Mouse (Mus musculus): ENCODE results near the gene Chd6.
"Not testable (repeated sequence)": the region's sequence is repeated elsewhere in the genome, so short reads cannot be mapped to it uniquely, and the experiment has no call there.

The Chd6 gene

DNA sequence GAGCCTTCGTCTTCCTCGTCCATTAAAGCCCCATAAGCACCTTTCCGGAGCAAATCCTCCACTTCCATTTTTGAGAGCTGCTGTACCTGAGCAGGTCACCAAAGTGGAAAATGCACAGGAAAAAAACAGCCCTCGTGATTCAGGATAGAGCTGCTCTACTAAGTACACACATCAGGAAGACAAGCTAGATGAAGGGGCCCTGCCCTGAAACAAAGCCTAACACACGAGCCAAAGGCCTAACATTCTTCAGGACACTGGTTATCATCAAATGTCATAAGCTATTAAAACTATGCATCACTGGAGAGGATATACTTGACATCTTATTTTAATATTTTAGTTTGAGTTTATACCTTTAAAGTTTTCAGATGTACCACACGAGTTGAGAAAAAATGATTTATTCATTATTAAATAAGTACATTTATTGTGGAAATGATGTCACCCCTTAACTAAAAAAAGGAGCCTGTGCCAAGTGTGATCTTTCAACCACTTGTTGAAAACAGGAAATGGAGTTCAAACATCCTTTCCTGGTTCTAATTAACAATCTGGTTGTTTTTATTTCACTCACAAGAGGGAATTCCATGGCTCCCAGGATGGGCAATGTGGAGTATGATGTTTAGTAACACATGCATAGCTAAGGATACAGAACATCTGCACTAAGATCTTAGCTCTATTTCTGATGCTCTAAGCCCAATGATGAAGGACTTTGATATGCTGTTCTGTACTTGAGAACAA lies 118.4 kb downstream of the Chd6 start:
- DNase-seq (ENCODE audit: low spot score in 2 of 2): no peak

DNA sequence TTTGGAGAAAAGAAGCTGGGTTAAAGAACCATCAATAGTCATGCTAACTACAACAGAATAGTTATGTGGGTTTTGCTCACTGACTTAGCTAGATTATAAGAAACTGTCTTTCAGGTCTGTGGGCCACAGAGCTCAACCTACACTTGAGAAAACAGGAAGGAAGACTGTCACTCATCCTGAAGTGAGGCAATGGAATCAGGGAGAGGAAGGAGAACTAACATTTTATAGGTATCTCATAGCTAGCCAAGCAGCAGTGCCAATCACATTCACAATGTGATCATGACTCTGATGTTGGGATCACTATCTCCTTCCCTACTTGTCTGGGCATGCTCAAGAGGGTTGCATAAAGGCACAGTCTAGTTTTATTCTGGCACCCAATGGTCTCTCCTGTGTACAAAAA lies 121.4 kb downstream of the Chd6 start:
- no peak for DNase-seq (ENCODE audit: low spot score in 2 of 2)

DNA sequence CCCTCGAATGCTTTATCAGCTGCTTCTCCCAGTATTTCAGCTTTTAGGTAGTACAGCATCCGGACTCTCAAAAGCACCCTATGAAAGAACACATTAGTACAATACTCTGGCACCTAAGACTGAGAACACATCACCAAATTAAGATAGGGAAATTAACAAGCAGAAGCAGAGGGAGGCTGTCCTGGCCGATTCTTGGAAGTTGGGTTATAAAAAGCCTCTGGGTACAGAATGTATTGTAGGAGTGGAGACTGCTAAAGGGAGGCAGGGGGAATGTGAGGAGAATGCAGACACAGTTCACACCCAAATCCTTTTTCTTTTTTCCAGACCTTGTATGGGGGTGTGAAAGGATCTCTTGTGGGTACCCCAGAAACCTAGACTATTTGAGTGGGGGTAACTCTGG lies 126.2 kb downstream of the Chd6 start:
- DNase-seq (ENCODE audit: low spot score in 2 of 2): peak; percentile 16 to 60

DNA sequence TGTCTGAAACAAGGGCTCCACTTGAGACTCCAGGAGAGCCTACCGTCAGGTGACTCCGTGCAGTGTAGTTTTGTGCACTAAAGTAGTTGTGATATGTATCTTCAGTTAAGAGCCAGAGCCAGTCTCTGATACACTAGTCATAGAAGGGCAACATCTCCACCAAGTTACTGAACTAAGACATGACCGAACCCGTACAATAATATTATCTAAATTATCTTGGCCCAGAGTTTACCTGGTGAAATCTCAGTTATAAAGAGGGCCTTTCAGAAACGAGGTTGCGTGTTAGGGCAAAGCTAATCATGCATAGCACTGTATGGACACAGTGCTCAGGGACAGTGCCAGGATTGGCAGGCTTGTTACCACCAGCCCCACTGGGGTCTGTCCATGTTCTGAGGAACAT lies 127.1 kb downstream of the Chd6 start:
- no peak for DNase-seq (ENCODE audit: low spot score in 2 of 2)

DNA sequence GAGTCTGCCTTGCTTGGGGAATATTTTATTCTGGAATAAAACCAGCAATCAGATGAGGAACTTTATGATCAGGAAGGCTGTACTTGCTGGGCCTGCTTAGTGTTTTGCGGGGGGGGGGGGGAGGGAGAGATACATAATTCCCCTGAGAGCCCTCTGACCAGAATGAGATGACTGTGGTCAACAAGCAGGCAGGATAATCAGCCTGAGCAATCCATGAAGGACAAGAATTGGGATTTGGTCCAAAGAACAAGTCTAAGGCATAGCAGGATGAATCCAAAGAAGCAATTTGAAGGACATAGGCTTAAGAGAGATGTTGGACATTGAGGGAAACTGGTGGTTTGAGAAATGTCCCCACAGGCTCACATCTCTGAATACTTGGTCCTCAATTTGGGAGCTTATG lies 130.2 kb downstream of the Chd6 start:
- DNase-seq (ENCODE audit: low spot score in 2 of 2): no peak

- peak in 1 of 2 experiments; percentile 39 for DNase-seq (ENCODE audit: low spot score in 2 of 2)
These were observed 131.6 kb downstream of the Chd6 start for GRCm38 (mm10) chr2:160977248-160977647.

- DNase-seq (ENCODE audit: low spot score in 2 of 2): no peak
These were observed 135.1 kb downstream of the Chd6 start for GRCm38 (mm10) chr2:160973648-160974215.

GRCm38 (mm10) chr2:160972103-160972792 lies 136.6 kb downstream of the Chd6 start:
- no peak for DNase-seq (ENCODE audit: low spot score in 2 of 2)

DNA sequence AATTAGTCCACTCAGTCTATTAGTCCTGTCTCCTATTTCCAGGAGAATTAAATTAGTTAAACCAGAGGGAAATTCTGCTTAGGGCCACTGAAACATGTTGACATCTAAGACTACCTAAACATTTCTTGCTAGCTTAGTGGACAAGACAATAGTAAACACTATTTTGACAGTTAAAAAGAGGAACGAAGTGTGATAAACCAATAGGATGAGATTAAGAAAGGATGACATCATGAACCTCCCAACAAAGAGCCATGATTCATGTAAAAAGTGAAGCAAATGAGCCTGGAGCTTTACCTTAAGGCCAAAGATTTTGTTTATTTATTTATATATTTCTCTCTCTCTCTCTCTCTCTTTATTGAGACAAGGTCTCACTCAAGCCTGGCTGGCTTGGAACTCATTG lies 146.7 kb downstream of the Chd6 start:
- no peak for DNase-seq (ENCODE audit: low spot score in 2 of 2)

DNA sequence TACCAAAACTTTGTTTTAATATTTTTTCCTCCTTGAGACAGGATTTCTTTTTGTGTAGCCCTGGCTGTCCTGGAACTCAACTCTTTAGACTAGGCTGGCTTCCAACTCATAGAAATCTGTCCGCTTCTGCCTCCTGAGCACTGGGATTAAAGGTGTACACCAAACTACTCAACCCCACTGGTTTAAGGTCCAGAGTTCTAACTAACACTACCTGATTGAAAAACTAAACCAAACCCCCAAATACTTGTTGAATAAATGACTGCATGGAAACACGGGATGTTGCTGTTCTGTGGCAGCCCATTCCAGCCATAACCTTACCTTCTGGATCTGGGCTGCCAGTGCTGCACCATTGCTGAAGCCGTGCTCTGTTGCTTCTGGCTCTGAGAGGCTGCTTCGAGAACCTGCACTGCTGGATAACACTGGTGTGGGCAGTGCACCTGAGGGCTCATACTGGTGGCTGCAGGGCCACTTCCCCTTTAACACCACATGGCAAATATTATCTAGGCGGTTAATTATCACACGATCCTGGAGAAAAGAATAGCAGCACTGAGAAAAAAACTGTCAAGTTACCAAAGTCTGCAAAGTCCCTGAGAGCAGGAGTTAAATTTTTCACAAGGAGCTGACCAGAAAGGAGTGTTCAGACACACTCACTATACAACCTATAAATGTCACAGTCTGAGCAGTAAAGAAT lies 147.8 kb downstream of the Chd6 start:
- no peak for DNase-seq (ENCODE audit: low spot score in 2 of 2)

- no peak for DNase-seq (ENCODE audit: low spot score in 2 of 2)
These were observed 149.0 kb downstream of the Chd6 start for GRCm38 (mm10) chr2:160959901-160960300.

DNA sequence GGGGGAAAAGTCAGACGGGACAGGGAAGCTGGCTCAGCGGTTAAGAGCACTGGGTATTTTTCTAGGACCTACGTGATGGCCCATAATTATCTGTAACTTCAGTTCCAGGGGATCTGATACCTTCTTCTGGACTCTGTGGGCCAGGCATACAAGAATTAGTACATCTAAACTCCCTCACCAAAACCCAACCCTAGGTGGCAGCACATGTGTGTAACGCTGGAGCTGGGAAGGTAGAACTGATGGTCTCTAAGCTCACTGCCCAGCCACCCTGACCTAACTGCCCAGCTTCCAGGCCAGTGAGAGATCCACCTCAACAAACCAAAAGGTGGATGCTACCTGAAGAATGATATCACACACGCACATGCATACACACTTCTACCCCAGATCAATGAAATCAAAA lies 150.1 kb downstream of the Chd6 start:
- no peak for DNase-seq (ENCODE audit: low spot score in 2 of 2)

GRCm38 (mm10) chr2:160957801-160958200 lies 151.1 kb downstream of the Chd6 start:
- DNase-seq (ENCODE audit: low spot score in 2 of 2): not testable (repeated sequence)

DNA sequence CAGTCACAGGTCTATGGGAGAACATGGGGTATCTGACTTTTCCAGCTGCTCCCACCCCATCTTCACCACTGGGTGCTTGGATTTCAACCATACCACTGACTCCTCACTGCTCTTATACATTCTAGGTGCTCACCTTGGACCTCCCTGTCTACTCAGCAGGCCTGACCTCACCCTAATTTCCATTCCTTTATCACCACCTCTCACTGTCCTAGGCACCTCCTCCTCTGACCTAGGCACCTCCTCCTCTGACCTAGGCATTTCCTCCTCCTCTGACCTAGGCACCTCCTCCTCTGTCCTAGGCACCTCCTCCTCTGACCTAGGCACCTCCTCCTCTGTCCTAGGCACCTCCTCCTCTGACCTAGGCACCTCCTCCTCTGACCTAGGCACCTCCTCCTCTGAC lies 151.6 kb downstream of the Chd6 start:
- DNase-seq (ENCODE audit: low spot score in 2 of 2): not testable (repeated sequence)

DNA sequence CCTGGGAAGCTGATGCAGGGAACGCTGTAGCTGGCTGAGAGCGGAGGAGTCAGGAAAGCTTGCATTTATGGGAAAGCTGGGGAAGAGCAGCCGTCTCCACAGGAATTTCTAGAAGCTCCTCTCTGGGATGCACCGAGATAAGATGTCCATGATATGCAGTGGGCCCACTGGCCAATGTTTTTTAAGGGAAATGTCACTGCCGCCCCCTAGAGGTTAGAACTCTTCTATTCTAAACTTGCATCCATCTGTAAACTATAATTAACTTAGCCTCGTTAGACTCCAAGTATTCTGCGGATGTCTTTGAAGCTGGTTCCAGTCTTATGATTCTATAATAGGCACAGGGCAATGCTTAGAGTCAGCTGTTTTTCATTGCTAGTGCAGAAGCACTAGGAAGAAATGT lies 153.5 kb downstream of the Chd6 start:
- peak; percentile 34 to 42 for DNase-seq (ENCODE audit: low spot score in 2 of 2)

GRCm38 (mm10) chr2:160954541-160954940 lies 154.3 kb downstream of the Chd6 start:
- no peak for DNase-seq (ENCODE audit: low spot score in 2 of 2)

GRCm38 (mm10) chr2:160953131-160953873 lies 155.6 kb downstream of the Chd6 start:
- DNase-seq (ENCODE audit: low spot score in 2 of 2): no peak

DNA sequence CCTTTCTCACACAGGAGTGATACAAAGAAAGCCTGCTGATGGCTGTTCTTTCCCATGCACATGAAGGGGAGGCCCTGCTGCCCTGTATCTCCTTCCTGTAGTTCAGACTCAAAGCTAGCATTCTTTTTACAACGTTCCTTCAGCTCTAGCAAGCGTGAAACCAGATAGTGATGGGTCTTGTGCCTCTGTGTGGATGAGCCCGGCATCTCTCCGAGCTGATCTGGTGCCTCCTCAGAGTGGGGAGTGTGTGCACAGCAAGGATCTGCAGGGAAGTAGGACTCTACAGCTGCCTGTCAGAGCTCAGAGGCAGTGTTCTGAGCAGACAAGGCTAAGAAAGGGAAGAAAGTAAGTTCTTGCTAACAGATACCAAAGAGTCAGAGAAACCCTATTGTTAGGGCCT lies 157.3 kb downstream of the Chd6 start:
- no peak for DNase-seq (ENCODE audit: low spot score in 2 of 2)

GRCm38 (mm10) chr2:160942443-160942842 lies 166.4 kb downstream of the Chd6 start:
- no peak for DNase-seq (ENCODE audit: low spot score in 2 of 2)

GRCm38 (mm10) chr2:160940930-160941709 lies 167.8 kb downstream of the Chd6 start:
- DNase-seq (ENCODE audit: low spot score in 2 of 2): no peak

GRCm38 (mm10) chr2:160934451-160934850 lies 174.4 kb downstream of the Chd6 start:
- DNase-seq (ENCODE audit: low spot score in 2 of 2): no peak
